Mouse (Mus musculus) MEL (cell line): ENCODE measurements around the gene Snx29. TPM values are rescaled to one million over a fixed set of nuclear protein-coding genes. Genes with fewer than 3 reads are reported as not detected.

Source experiments
- DNase-seq: peaks from one replicate; pipeline ENCODE4 v3.0.0; 2011; ENCODE audit warnings: low read depth, low spot score
- H3K27ac ChIP-seq: 2 replicates; pipeline ENCODE4 v1.5.1; 2012; ENCODE audit warnings: low read depth, mild to moderate bottlenecking, control low read depth, low read length, moderate library complexity; ENCODE audit not compliant: control insufficient read depth
- H3K27me3 ChIP-seq, 2 experiments: fragments of 150-350 bp in 1 of 2; sonication (generic) in 1 of 2; 2 replicates each; pipeline ENCODE4 v1.6.1; 2012; ENCODE audit warnings: low read length in 2 of 2, mild to moderate bottlenecking in 2 of 2, improper control_type of control experiment in 1 of 2, moderate library complexity in 1 of 2; ENCODE audit not compliant: insufficient read depth in 2 of 2, control insufficient read depth in 1 of 2
- H3K36me3 ChIP-seq, 2 experiments: 2 replicates each; pipeline ENCODE4 v1.6.1; 2012 to 2014; ENCODE audit warnings: low read length in 2 of 2, improper control_type of control experiment in 1 of 2, inconsistent platforms in 1 of 2, mild to moderate bottlenecking in 1 of 2; ENCODE audit not compliant: insufficient read depth in 2 of 2, control insufficient read depth in 1 of 2
- H3K4me1 ChIP-seq, 2 experiments: fragments of 150-350 bp in 1 of 2; sonication (generic) in 1 of 2; 2 replicates each; pipeline ENCODE4 v1.6.1; 2012; ENCODE audit warnings: low read length in 2 of 2, improper control_type of control experiment in 1 of 2, mild to moderate bottlenecking in 1 of 2; ENCODE audit not compliant: insufficient read depth in 2 of 2, control insufficient read depth in 1 of 2
- H3K4me3 ChIP-seq, 2 experiments: fragments of 150-350 bp in 1 of 2; sonication (generic) in 1 of 2; 2 replicates each; pipeline ENCODE4 v1.5.1; 2012; ENCODE audit warnings: low read depth in 2 of 2, low read length in 2 of 2, mild to moderate bottlenecking in 2 of 2, moderate library complexity in 2 of 2, control low read depth in 1 of 2, improper control_type of control experiment in 1 of 2; ENCODE audit not compliant: control insufficient read depth in 1 of 2, insufficient read depth in 1 of 2
- H3K79me2 ChIP-seq: 2 replicates; pipeline ENCODE4 v1.6.1; 2012; ENCODE audit warnings: mild to moderate bottlenecking, low read length, moderate library complexity; ENCODE audit not compliant: control insufficient read depth, poor library complexity, insufficient read depth
- H3K9ac ChIP-seq: 2 replicates; pipeline ENCODE4 v1.6.1; 2012; ENCODE audit warnings: low read depth, mild to moderate bottlenecking, control low read depth, low read length, moderate library complexity; ENCODE audit not compliant: control insufficient read depth, poor library complexity, severe bottlenecking
- H3K9me3 ChIP-seq: fragments of 150-350 bp; sonication (generic); replicated peaks from 2 replicates; pipeline ENCODE4 v1.6.1; 2012; ENCODE audit warnings: mild to moderate bottlenecking, low read length, improper control_type of control experiment, moderate library complexity; ENCODE audit not compliant: insufficient read depth
- BHLHE40 ChIP-seq: IDR thresholded peaks from 2 replicates; pipeline ENCODE4 v1.6.1; 2012; ENCODE audit warnings: low read depth, mild to moderate bottlenecking, inconsistent platforms, low read length, improper control_type of control experiment, borderline replicate concordance
- CHD2 ChIP-seq: IDR thresholded peaks from 2 replicates; pipeline ENCODE4 v1.6.1; 2011; ENCODE audit warnings: low read length, improper control_type of control experiment
- CTCF ChIP-seq, 3 experiments: IDR thresholded peaks in 2 of 3; conservative IDR thresholded peaks in 1 of 3; 2 replicates each; pipeline ENCODE4 v1.5.1; 2011 to 2012; ENCODE audit warnings: low read length in 3 of 3, low read depth in 2 of 3, mild to moderate bottlenecking in 2 of 3, improper control_type of control experiment in 1 of 3, inconsistent platforms in 1 of 3, mixed read lengths in 1 of 3, moderate library complexity in 1 of 3; ENCODE audit not compliant: control insufficient read depth in 1 of 3, insufficient read depth in 1 of 3, poor library complexity in 1 of 3, severe bottlenecking in 1 of 3
- EP300 ChIP-seq, 2 experiments: IDR thresholded peaks; 2 replicates each; pipeline ENCODE4 v1.6.1; 2011; ENCODE audit warnings: improper control_type of control experiment in 2 of 2, low read length in 2 of 2, low read depth in 1 of 2, mild to moderate bottlenecking in 1 of 2
- ETS1 ChIP-seq: IDR thresholded peaks from 2 replicates; pipeline ENCODE4 v1.6.1; 2012; ENCODE audit warnings: low read depth, mild to moderate bottlenecking, inconsistent platforms, low read length, improper control_type of control experiment, moderate library complexity
- GATA1 ChIP-seq: IDR thresholded peaks from 2 replicates; pipeline ENCODE4 v1.6.1; 2011; ENCODE audit warnings: low read depth, low read length, improper control_type of control experiment
- HCFC1 ChIP-seq: IDR thresholded peaks from 2 replicates; pipeline ENCODE4 v1.6.1; 2012; ENCODE audit warnings: low read depth, mild to moderate bottlenecking, inconsistent platforms, low read length, improper control_type of control experiment, moderate library complexity
- MAFK ChIP-seq: IDR thresholded peaks from 2 replicates; pipeline ENCODE4 v1.6.1; 2011; ENCODE audit warnings: low read depth, mild to moderate bottlenecking, low read length, improper control_type of control experiment, borderline replicate concordance
- MAX ChIP-seq: IDR thresholded peaks from 2 replicates; pipeline ENCODE4 v1.6.1; 2011; ENCODE audit warnings: low read length, improper control_type of control experiment
- MAZ ChIP-seq: IDR thresholded peaks from 2 replicates; pipeline ENCODE4 v1.6.1; 2012; ENCODE audit warnings: low read depth, mild to moderate bottlenecking, inconsistent platforms, low read length, improper control_type of control experiment
- MEF2A ChIP-seq: IDR thresholded peaks from 2 replicates; pipeline ENCODE4 v1.6.1; 2014; ENCODE audit warnings: low read depth, mild to moderate bottlenecking, inconsistent platforms, low read length, improper control_type of control experiment; ENCODE audit not compliant: poor library complexity, insufficient replicate concordance, severe bottlenecking; ENCODE audit errors: extremely low read depth
- MXI1 ChIP-seq: IDR thresholded peaks from 2 replicates; pipeline ENCODE4 v1.6.1; 2011; ENCODE audit warnings: mild to moderate bottlenecking, low read depth, low read length, improper control_type of control experiment
- MYC ChIP-seq: IDR thresholded peaks from 2 replicates; pipeline ENCODE4 v1.6.1; 2011; ENCODE audit warnings: low read depth, mild to moderate bottlenecking, low read length, improper control_type of control experiment, moderate library complexity
- NELFE ChIP-seq: IDR thresholded peaks from 2 replicates; pipeline ENCODE4 v1.6.1; 2011; ENCODE audit warnings: low read depth, low read length, improper control_type of control experiment
- POLR2A ChIP-seq, 2 experiments: IDR thresholded peaks; 2 replicates each; pipeline ENCODE4 v1.6.1; 2011 to 2012; ENCODE audit warnings: low read length in 2 of 2, mild to moderate bottlenecking in 2 of 2, control low read depth in 1 of 2, improper control_type of control experiment in 1 of 2, low read depth in 1 of 2, moderate library complexity in 1 of 2; ENCODE audit not compliant: control insufficient read depth in 1 of 2, insufficient read depth in 1 of 2, poor library complexity in 1 of 2
- RCOR1 ChIP-seq: IDR thresholded peaks from 2 replicates; pipeline ENCODE4 v1.6.1; 2012; ENCODE audit warnings: low read depth, mild to moderate bottlenecking, inconsistent platforms, low read length, improper control_type of control experiment
- SIN3A ChIP-seq: IDR thresholded peaks from 2 replicates; pipeline ENCODE4 v1.6.1; 2012; ENCODE audit warnings: low read length, improper control_type of control experiment, inconsistent platforms
- TAL1 ChIP-seq: IDR thresholded peaks from 2 replicates; pipeline ENCODE4 v1.6.1; 2012; ENCODE audit warnings: mild to moderate bottlenecking, inconsistent platforms, low read length, moderate library complexity, mixed read lengths
- TBP ChIP-seq: IDR thresholded peaks from 2 replicates; pipeline ENCODE4 v1.8.0; 2011; ENCODE audit warnings: low read depth, low read length, improper control_type of control experiment
- TCF12 ChIP-seq: IDR thresholded peaks from 2 replicates; pipeline ENCODE4 v1.6.1; 2014; ENCODE audit warnings: low read depth, mild to moderate bottlenecking, inconsistent platforms, low read length, improper control_type of control experiment, moderate library complexity
- USF1 ChIP-seq: IDR thresholded peaks from 2 replicates; pipeline ENCODE4 v1.6.1; 2014; ENCODE audit warnings: low read depth, mild to moderate bottlenecking, inconsistent platforms, low read length, improper control_type of control experiment, moderate library complexity
- USF2 ChIP-seq, 2 experiments: IDR thresholded peaks; 2 replicates each; pipeline ENCODE4 v1.6.1; 2011 to 2012; ENCODE audit warnings: improper control_type of control experiment in 2 of 2, low read length in 2 of 2, borderline replicate concordance in 1 of 2, inconsistent platforms in 1 of 2, low read depth in 1 of 2, mild to moderate bottlenecking in 1 of 2; ENCODE audit not compliant: insufficient read depth in 1 of 2
- ZC3H11A ChIP-seq: IDR thresholded peaks from 2 replicates; pipeline ENCODE4 v1.6.1; 2012; ENCODE audit warnings: low read depth, mild to moderate bottlenecking, inconsistent platforms, low read length, improper control_type of control experiment
- ZKSCAN1 ChIP-seq: IDR thresholded peaks from 2 replicates; pipeline ENCODE4 v1.6.1; 2012; ENCODE audit warnings: low read depth, mild to moderate bottlenecking, inconsistent platforms, low read length, improper control_type of control experiment, moderate library complexity
- ZMIZ1 ChIP-seq: IDR thresholded peaks from 2 replicates; pipeline ENCODE4 v1.6.1; 2012; ENCODE audit warnings: low read depth, mild to moderate bottlenecking, inconsistent platforms, low read length, improper control_type of control experiment, moderate library complexity
- ZNF384 ChIP-seq: IDR thresholded peaks from 2 replicates; pipeline ENCODE4 v1.6.1; 2012; ENCODE audit warnings: low read depth, mild to moderate bottlenecking, inconsistent platforms, low read length, improper control_type of control experiment
- polyA plus RNA-seq, 2 experiments: library from polyadenylated mRNA; stranded (reverse) in 1 of 2; unstranded in 1 of 2; fragments of >175 nt in 1 of 2; fragments of >200 nt in 1 of 2; gene quantifications; 2 replicates each; pipeline versions ENCODE4 v1.2.1 to v1.2.4; 2012; ENCODE audit warnings: low replicate concordance in 2 of 2, low read depth in 1 of 2; ENCODE audit not compliant: insufficient read length in 2 of 2, insufficient read depth in 1 of 2, missing spikeins in 1 of 2
- total RNA-seq: library from RNA; depleted of rRNA; stranded (reverse); fragments of 300-350 nt; gene quantifications from 2 replicates; pipeline ENCODE4 v1.2.3, GENCODE M21; 2012

The Snx29 gene
- total and polyA plus RNA-seq, 3 experiments = 0.72 to 0.73 TPM; not detected in 1

DNA sequence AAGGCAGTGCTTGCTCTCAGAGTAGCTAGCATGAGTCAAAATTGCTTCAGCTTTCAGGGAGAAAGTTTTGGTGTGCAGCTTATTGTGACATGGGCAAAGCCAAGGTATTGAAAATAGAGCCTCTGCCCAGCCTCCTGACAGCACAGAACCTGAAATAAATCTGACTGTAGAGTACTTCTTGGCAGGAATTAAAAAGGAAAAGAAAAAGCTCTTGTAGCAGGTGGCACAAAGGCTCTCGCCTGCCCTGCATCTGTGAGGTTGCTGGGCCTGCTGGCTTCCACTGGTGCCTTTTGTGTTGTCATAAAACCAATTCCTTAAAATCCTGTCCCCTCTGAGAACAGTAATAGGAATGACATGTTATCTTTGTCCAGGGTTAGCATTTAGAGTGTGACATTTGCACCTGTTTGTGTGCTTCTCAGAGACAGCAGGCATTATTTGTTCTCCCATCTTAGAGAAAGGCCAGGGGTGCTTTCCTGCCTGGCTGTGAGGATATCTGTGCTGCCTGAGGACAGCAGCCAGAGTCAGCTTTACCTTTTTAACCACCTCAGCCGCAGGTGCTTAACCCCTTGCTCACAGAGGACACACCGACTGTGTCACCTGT, 289.9 kb downstream of the Snx29 start:
- no peak overlapping the region for H3K9ac ChIP-seq
- no peaks in the 10 kb centered on the region for H3K9me3 ChIP-seq
- no peaks in the 10 kb centered on the region for H3K27me3 ChIP-seq
- no peaks in the 10 kb centered on the region for H3K79me2 ChIP-seq
- TF ChIP-seq POLR2A (IDR thresholded peaks at IDR 0.05; ENCODE audit: control insufficient read depth in 1 of 2, insufficient read depth in 1 of 2, low read depth in 1 of 2, low read length in 2 of 2, poor library complexity in 1 of 2) = no peak
- DNase-seq = no peak
- H3K36me3 ChIP-seq = peaks cover 0 to 7% of the 10 kb centered on the region in 2 experiments; a peak in 2 of 4 replicates
- peaks cover 0 to 16% of the 10 kb centered on the region in 2 experiments; a peak in 2 of 4 replicates for H3K4me1 ChIP-seq
- no peak overlapping the region for H3K27ac ChIP-seq
- no peak overlapping the region for H3K4me3 ChIP-seq

DNA sequence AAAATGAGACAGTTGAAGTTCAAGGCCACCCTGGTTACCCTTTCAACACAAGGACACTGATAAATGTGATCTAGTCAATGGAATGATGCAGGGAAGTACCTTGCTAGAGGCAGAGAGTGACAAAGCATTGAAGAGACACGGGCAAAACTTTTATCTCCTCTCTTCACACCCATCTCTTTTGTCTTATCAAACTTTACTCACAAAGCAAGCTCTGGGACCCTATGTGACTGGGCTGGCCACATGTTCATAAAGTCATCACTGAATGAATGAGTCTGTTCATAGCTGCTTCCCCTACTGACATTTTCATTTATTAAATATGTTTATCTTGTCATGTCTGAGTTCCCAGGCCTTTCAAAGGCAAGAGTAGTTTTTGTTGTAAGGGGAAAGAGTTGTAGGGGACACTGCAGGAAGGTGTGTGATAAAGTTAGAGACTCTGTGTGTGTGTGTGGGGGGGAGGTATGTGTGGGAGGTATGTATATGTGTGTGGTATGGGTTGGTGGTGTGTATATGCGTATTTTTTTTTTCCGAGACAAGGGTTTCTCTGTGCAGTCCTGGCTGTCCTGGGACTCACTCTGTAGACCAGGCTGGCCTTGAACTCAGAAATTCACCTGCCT, 291.8 kb downstream of the Snx29 start:
- Histone ChIP-seq H3K79me2 (no peaks in the 10 kb centered on the region), H3K4me3 (no peak overlapping the region)
- DNase-seq = peak; percentile 76
- TF ChIP-seq EP300 (IDR thresholded peaks at IDR 0.05; ENCODE audit: low read depth in 1 of 2, low read length in 2 of 2) (peak; percentile 63 to 78), CTCF (IDR thresholded peaks at IDR 0.05 in 2 of 3, conservative IDR thresholded peaks at IDR 0.05 in 1 of 3; ENCODE audit: control insufficient read depth in 1 of 3, insufficient read depth in 1 of 3, low read depth in 2 of 3, low read length in 3 of 3, poor library complexity in 1 of 3, severe bottlenecking in 1 of 3) (no peak), ETS1 (peak; percentile 71), MXI1 (peak; percentile 31; the same call in 1 of the 2 replicates), GATA1 (peak; percentile 68), TCF12 (peak; percentile 74), RCOR1 (peak; percentile 33; the same call in 1 of the 2 replicates), CHD2 (no peak), USF1 (peak; percentile 50; the same call in 1 of the 2 replicates), SIN3A (peak; percentile 32; the same call in 1 of the 2 replicates), TBP (peak; percentile 46; the same call in 1 of the 2 replicates), NELFE (no peak), MYC (peak; percentile 52; the same call in 1 of the 2 replicates), MAZ (no peak), MEF2A (no peak), MAFK (no peak), ZMIZ1 (no peak), ZNF384 (no peak), MAX (peak; percentile 58), ZC3H11A (no peak), HCFC1 (0 out of 2 replicates have a peak, but pooled peaks have one; percentile 17), USF2 (IDR thresholded peaks at IDR 0.05; ENCODE audit: borderline replicate concordance in 1 of 2, insufficient read depth in 1 of 2, low read depth in 1 of 2, low read length in 2 of 2) (no peak), ZKSCAN1 (no peak), BHLHE40 (peak; percentile 57; the same call in 1 of the 2 replicates), TAL1 (no peak)
- TF ChIP-seq, all 39 proteins: peak for 13
- H3K27ac ChIP-seq = peak overlapping the region; percentile 22; the same call in 1 of the 2 replicates
- peaks cover 0 to 16% of the 10 kb centered on the region in 2 experiments; a peak in 2 of 4 replicates for H3K4me1 ChIP-seq
- H3K9ac ChIP-seq = no peak overlapping the region
- no peaks in the 10 kb centered on the region for H3K27me3 ChIP-seq
- H3K36me3 ChIP-seq = peaks cover 0 to 7% of the 10 kb centered on the region in 2 experiments; a peak in 2 of 4 replicates
- H3K9me3 ChIP-seq = no peaks in the 10 kb centered on the region
